In the genomic region with DNA sequence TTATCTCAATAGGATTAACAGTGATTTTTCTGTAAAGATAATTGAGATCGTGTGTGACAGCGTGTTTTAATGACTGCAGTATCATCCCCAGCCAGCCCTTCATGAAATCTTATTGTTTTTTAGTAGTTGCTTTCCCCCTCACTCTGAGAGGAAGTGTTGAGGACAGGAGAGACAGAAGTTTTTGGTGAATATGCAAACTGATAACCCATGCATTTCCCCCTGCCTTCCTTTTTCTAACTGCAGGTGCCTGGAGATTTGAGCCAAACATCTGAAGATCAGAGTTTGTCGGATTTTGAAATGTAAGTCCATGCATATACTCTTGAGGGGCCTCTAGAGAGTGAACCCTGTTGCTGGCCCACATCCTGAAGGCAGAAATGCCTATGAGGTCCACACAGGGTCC, we compare ENCODE assay signal across 22 mouse cellular contexts.
DNase-seq lines count a peak whose midpoint lies in the region; TF ChIP-seq lines count a peak whose summit lies in the region.
"Had no signal": no experiment of that assay in that cellular context is flagged by ENCODE, and none has a peak within 500 bp of the region (broad histone marks: within the 10 kb centered on the region; RNA-seq: fewer than 3 reads in every experiment).

No protein-coding gene starts in this region.

- H3K36me3 ChIP-seq in spleen, adult 2 months (ENCODE audit: control insufficient read depth, insufficient read depth, low read length), result no peaks in the 10 kb centered on the region
- peaks cover 0 to 2% of the 10 kb centered on the region in 2 experiments for H3K36me3 ChIP-seq in CH12.LX (replicated peaks in 1 of 2; ENCODE audit: control insufficient read depth in 1 of 2, insufficient read depth in 1 of 2, low read length in 1 of 2)
- no peaks in the 10 kb centered on the region for H3K36me3 ChIP-seq in forebrain, embryonic 10.5 days (replicated peaks)
- H3K36me3 ChIP-seq: embryonic facial prominence, embryonic 13.5 days; embryonic facial prominence, embryonic 15.5 days; forebrain, embryonic 15.5 days had no signal

- peak; percentile 52; the same call in 1 of the 2 replicates for TF ChIP-seq EP300 in CH12.LX (IDR thresholded peaks at IDR 0.05; ENCODE audit: low read length)

- no peaks in the 10 kb centered on the region for H3K27me3 ChIP-seq in spleen, adult 2 months (ENCODE audit: control insufficient read depth, insufficient read depth, low read length)
- H3K27me3 ChIP-seq in CH12.LX (replicated peaks), result no peaks in the 10 kb centered on the region
- H3K27me3 ChIP-seq in forebrain, embryonic 10.5 days (ENCODE audit: poor library complexity, severe bottlenecking), result no peaks in the 10 kb centered on the region
- H3K27me3 ChIP-seq: embryonic facial prominence, embryonic 13.5 days; embryonic facial prominence, embryonic 15.5 days; forebrain, embryonic 13.5 days; forebrain, embryonic 15.5 days had no signal

- peak overlapping the region; percentile 35 for H3K4me3 ChIP-seq in spleen, adult 2 months (ENCODE audit: extremely low read depth, insufficient read depth, insufficient read length)
- H3K4me3 ChIP-seq in CH12.LX (replicated peaks in 1 of 3; ENCODE audit: low read depth in 2 of 3, low read length in 2 of 3, poor library complexity in 1 of 3), result peak overlapping the region in 1 of 3 experiments; percentile 25
- H3K4me3 ChIP-seq in forebrain, embryonic 10.5 days, result no peak overlapping the region
- H3K4me3 ChIP-seq: embryonic facial prominence, embryonic 13.5 days; embryonic facial prominence, embryonic 15.5 days; erythroblast, embryonic 14.5 days; forebrain, embryonic 13.5 days; forebrain, embryonic 15.5 days had no signal

- in situ Hi-C loops in CH12.LX (cut with MboI; ENCODE audit: low pct_ligation_motif_present, low pct_unique_long_range_greater_than_20kb, low sequenced_read_pairs), result no loop called here

- peaks cover 27% of the 10 kb centered on the region for H3K4me1 ChIP-seq in spleen, adult 2 months (ENCODE audit: control insufficient read depth, insufficient read depth, insufficient read length)
- peaks cover 35 to 84% of the 10 kb centered on the region in 2 experiments for H3K4me1 ChIP-seq in CH12.LX (ENCODE audit: control insufficient read depth in 1 of 2, insufficient read depth in 2 of 2)
- H3K4me1 ChIP-seq in forebrain, embryonic 10.5 days, result 0 out of 2 replicates have a peak, but pooled peaks cover 6% of the 10 kb centered on the region
- H3K4me1 ChIP-seq: embryonic facial prominence, embryonic 13.5 days; embryonic facial prominence, embryonic 15.5 days; forebrain, embryonic 13.5 days; forebrain, embryonic 15.5 days had no signal

- TF ChIP-seq RAD21 in CH12.LX (IDR thresholded peaks at IDR 0.05; ENCODE audit: low read depth, low read length), result no peak

- peaks cover 2% of the 10 kb centered on the region for H3K9me3 ChIP-seq in CH12.LX (replicated peaks; ENCODE audit: low read length)
- H3K9me3 ChIP-seq in forebrain, embryonic 10.5 days, result no peaks in the 10 kb centered on the region
- H3K9me3 ChIP-seq: embryonic facial prominence, embryonic 13.5 days; embryonic facial prominence, embryonic 15.5 days; forebrain, embryonic 13.5 days; forebrain, embryonic 15.5 days had no signal

- TF ChIP-seq POLR2A in spleen, adult 2 months (IDR thresholded peaks at IDR 0.05; ENCODE audit: low read depth, low read length), result no peak
- TF ChIP-seq POLR2A in CH12.LX (IDR thresholded peaks at IDR 0.05; ENCODE audit: low read depth, low read length), result no peak

- DNase-seq in spleen, adult 2 months (ENCODE audit: low read depth in 1 of 2, low spot score in 2 of 2), result no peak
- no peak for DNase-seq in spleen, adult 12 weeks (ENCODE audit: low spot score)
- DNase-seq in 416B (ENCODE audit: low read depth), result peak; percentile 27
- peak; percentile 70 for DNase-seq in CH12.LX (ENCODE audit: extremely low read depth)
- DNase-seq in forebrain, embryonic 10.5 days (ENCODE audit: extremely low spot score, low spot score), result no peak
- DNase-seq in ovary, postnatal 14 days (ENCODE audit: low spot score), result no peak
- DNase-seq: adrenal gland, adult 2 months; adrenal gland, postnatal 10 days; adrenal gland, postnatal 25 days; cerebellum, adult 11 months; cerebellum, adult 18-20 months; cerebellum, adult 8-10 months; cerebellum, adult 9-11 months; cerebellum, postnatal 14 days; cerebellum, postnatal 36 days; embryo, embryonic 11 days; forebrain, postnatal 0 days had no signal

- H3K27ac ChIP-seq in spleen, adult 2 months (ENCODE audit: insufficient read depth, low read length), result peak overlapping the region; percentile 56; the same call in 1 of the 2 replicates
- H3K27ac ChIP-seq in CH12.LX (ENCODE audit: insufficient read depth, low read depth), result no peak overlapping the region
- no peak overlapping the region for H3K27ac ChIP-seq in forebrain, embryonic 10.5 days
- H3K27ac ChIP-seq: embryonic facial prominence, embryonic 13.5 days; embryonic facial prominence, embryonic 15.5 days; forebrain, embryonic 13.5 days; forebrain, embryonic 15.5 days had no signal

- dilution Hi-C loops in CH12.LX (cut with MboI; ENCODE audit: extremely low pct_ligation_motif_present, extremely low pct_unique_long_range_greater_than_20kb, low sequenced_read_pairs), result no loop called here

- TF ChIP-seq CTCF in spleen, adult 2 months (IDR thresholded peaks at IDR 0.05; ENCODE audit: extremely low read depth, insufficient read depth, insufficient read length, insufficient replicate concordance), result no peak
- no peak for TF ChIP-seq CTCF in CH12.LX (conservative IDR thresholded peaks at IDR 0.05 in 1 of 2, IDR thresholded peaks at IDR 0.05 in 1 of 2; ENCODE audit: low read depth in 2 of 2, low read length in 2 of 2)

- H3K79me2 ChIP-seq in CH12.LX (replicated peaks; ENCODE audit: control insufficient read depth, extremely low read depth, insufficient read depth, poor library complexity, severe bottlenecking), result no peaks in the 10 kb centered on the region

- no peak overlapping the region for H3K9ac ChIP-seq in CH12.LX (ENCODE audit: insufficient read depth, low read depth)
- H3K9ac ChIP-seq: embryonic facial prominence, embryonic 13.5 days; embryonic facial prominence, embryonic 15.5 days; forebrain, embryonic 13.5 days; forebrain, embryonic 15.5 days; forebrain, postnatal 0 days had no signal

- WGBS in spleen, adult 2 months, result 23% methylated on average over 3 of the region's 3 CpGs
- WGBS in forebrain, embryonic 10.5 days, result 87% methylated on average over 3 of the region's 3 CpGs

- 0 out of 2 replicates have a peak overlapping the region, but pooled peaks have one; percentile 14 for H3K4me2 ChIP-seq in CH12.LX (ENCODE audit: insufficient read depth, low read depth, poor library complexity, severe bottlenecking)
- H3K4me2 ChIP-seq: embryonic facial prominence, embryonic 13.5 days; embryonic facial prominence, embryonic 15.5 days; forebrain, embryonic 13.5 days; forebrain, embryonic 15.5 days had no signal

TF ChIP-seq in CH12.LX, 34 proteins besides CTCF, POLR2A, EP300 and RAD21:
- TF ChIP-seq ETS1 (conservative IDR thresholded peaks at IDR 0.05; ENCODE audit: low read depth, low read length), result 0 out of 2 replicates have a peak, but pooled peaks have one; percentile 17
- TF ChIP-seq MAX (IDR thresholded peaks at IDR 0.05; ENCODE audit: low read length), result no peak

Comparison
In these comparisons a context has a peak if more than half of its experiments do, and no peak if none do; other contexts are left out.
1. DNase-seq: peak in 416B (single experiment) and CH12.LX (single experiment); none in spleen, adult 2 months (0 of 2), spleen, adult 12 weeks (single experiment), forebrain, embryonic 10.5 days (single experiment) and ovary, postnatal 14 days (single experiment).